Mouse (Mus musculus) lung, embryonic 14.5 days (tissue): ENCODE data around the gene Tdpoz5. TPM values are rescaled to one million over a fixed set of nuclear protein-coding genes. Genes with fewer than 3 reads are reported as not detected.
"Not testable (repeated sequence)": the region's sequence is repeated elsewhere in the genome, so short reads cannot be mapped to it uniquely, and the experiment has no call there.

Source experiments
- ATAC-seq: fragments of 200-750 bp; cut with Nextera tagmentation; 2 replicates; pipeline ENCODE4 v1.8.0; 2017; ENCODE audit warnings: mild to moderate bottlenecking, moderate TSS enrichment, moderate library complexity; ENCODE audit not compliant: insufficient read depth
- DNase-seq: peaks from one replicate; pipeline ENCODE4 v3.0.0-alpha.2; 2015
- H3K27ac ChIP-seq: fragments of 300-500 bp; sonication (generic); 2 replicates; pipeline ENCODE4 v1.5.1; 2014; ENCODE audit warnings: low read depth, mild to moderate bottlenecking, moderate library complexity
- H3K27me3 ChIP-seq: fragments of 300-500 bp; sonication (generic); 2 replicates; pipeline ENCODE4 v1.6.1; 2014; ENCODE audit warnings: low read length, control low read depth; ENCODE audit not compliant: insufficient read depth
- H3K36me3 ChIP-seq: fragments of 300-500 bp; sonication (generic); 2 replicates; pipeline ENCODE4 v1.6.1; 2014; ENCODE audit warnings: control low read depth; ENCODE audit not compliant: insufficient read depth
- H3K4me1 ChIP-seq: fragments of 300-500 bp; sonication (generic); 2 replicates; pipeline ENCODE4 v1.6.1; 2014; ENCODE audit warnings: antibody characterized with exemption, control low read depth; ENCODE audit not compliant: insufficient read depth
- H3K4me2 ChIP-seq: fragments of 300-500 bp; sonication (generic); 2 replicates; pipeline ENCODE4 v1.6.1; 2014; ENCODE audit warnings: mild to moderate bottlenecking
- H3K4me3 ChIP-seq: fragments of 300-500 bp; sonication (generic); 2 replicates; pipeline ENCODE4 v1.5.1; 2014; ENCODE audit warnings: low read depth, low read length
- H3K9ac ChIP-seq: fragments of 300-500 bp; sonication (generic); 2 replicates; pipeline ENCODE4 v1.6.1; 2014
- H3K9me3 ChIP-seq: fragments of 300-500 bp; sonication (generic); 2 replicates; pipeline ENCODE4 v1.6.1; 2016; ENCODE audit warnings: low read depth, low read length, control low read depth
- WGBS: fragments of 180-500 bp; shearing (Covaris S2); extraction: QIAGEN DNeasy Blood & Tissue Kit; methylation state at CpG from one replicate; pipeline ENCODE4 v1.1.7; 2014; 5-methylcytosine and 5-hydroxymethylcytosine counted together
- polyA plus RNA-seq: library from polyadenylated mRNA; unstranded; fragments of >200 nt; fragmentation: Nextera tagmentation; extraction: Ambion mirVana; gene quantifications from 2 replicates; pipeline ENCODE4 v1.2.1, GENCODE M21; 2014

The Tdpoz5 gene
- not detected in 2 replicates for polyA plus RNA-seq

DNA sequence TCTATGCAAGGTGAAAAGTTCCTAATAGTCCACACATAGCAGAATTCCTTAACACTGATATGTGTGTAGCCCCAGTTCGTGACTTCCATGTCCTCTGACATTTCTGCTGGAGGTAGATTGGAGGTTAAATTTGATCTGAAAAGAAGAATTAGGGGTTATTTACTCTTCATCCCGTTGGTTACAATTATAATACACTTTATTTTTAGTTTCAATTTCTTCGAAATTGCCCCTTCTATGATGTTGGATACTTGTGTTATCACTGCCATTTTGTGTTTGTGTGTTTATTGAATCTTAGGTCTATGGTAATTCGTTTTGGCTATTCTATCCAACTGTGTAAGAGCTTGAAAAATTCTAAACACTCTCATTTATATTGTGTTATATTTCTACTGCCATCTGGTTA lies at the start of gene Tdpoz5:
TSS of gene Tdpoz5 (minus strand) at position 101 of the 400 bp plus-strand sequence.
- 80% methylated on average over 2 of the region's 4 CpGs for WGBS
- not testable (repeated sequence) for H3K9me3 ChIP-seq, H3K27ac ChIP-seq, H3K36me3 ChIP-seq, ATAC-seq, H3K4me2 ChIP-seq, H3K9ac ChIP-seq, H3K27me3 ChIP-seq, H3K4me1 ChIP-seq, H3K4me3 ChIP-seq, DNase-seq

DNA sequence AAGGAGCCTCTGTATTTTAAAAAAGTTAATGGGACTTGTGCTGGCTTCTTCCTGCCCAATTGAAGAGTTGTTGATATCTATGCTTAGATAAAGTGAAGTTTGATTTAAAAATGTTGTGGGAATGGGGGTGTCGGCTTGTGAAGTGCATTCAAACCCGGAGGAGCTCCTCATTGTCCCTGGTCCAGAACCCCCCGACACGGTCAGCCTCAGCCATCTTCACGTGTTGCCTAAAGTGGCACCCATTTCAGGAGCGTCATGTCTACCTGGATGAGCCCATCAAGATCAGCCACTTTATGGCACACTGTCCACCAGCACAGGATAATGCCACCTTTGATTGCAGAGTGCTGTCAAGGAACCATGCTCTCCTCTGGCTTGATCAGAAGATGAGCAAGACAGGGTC lies 7.8 kb upstream of the Tdpoz5 start:
- not testable (repeated sequence) for H3K9me3 ChIP-seq, H3K4me1 ChIP-seq, H3K36me3 ChIP-seq, H3K4me2 ChIP-seq, ATAC-seq, H3K9ac ChIP-seq, H3K27ac ChIP-seq, DNase-seq, H3K27me3 ChIP-seq, H3K4me3 ChIP-seq
- WGBS: 84% methylated on average over 6 of the region's 6 CpGs

DNA sequence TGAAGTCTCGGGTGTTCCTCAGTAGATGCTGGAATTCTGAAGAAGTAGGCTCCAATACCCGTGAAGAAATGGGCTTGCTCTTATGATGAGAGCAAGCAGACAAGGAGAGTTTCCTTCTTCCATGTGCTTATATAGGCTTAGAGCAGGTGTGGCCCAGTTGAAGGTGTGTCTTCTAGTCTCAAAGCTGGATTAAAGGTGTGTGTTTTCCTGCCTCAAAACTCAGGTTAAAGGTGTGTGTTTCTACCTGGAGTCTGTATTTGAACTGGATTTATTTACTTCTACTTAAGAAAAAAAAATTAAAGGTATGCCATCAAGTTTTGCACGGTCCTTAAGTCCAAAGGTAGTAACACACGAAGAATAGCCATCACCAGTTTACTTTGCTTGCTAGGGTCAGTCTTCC lies 17.7 kb downstream of the Tdpoz5 start, which contains the start of gene Gm9117:
TSS of gene Gm9117 (minus strand) at position 101 of the 400 bp plus-strand sequence.
- not testable (repeated sequence) for H3K36me3 ChIP-seq, H3K27me3 ChIP-seq, H3K4me2 ChIP-seq, H3K4me1 ChIP-seq, DNase-seq, H3K4me3 ChIP-seq, H3K9ac ChIP-seq, H3K27ac ChIP-seq, H3K9me3 ChIP-seq, ATAC-seq
- WGBS: 85% methylated on average over 3 of the region's 4 CpGs

DNA sequence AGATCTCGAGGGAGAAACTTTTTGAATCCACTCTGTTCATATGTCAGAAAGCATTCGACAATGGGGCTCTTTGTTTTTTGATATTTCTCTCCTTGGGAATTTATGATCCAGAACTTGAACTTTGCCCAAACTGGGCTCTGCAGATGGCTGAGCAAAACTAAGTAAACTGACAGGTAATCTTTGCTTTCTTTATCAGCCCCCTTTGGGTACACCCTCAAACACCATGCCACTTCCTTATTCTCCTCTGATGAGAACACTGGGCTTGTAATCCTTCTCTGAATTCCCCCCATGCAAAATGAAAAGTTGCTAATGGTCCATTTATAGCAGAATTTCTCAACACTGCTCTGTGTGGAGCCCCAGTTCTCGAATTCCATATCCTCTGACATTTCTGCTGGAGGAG lies 22.7 kb downstream of the Tdpoz5 start:
- no CpG with 5 or more reads among the region's 3 CpGs for WGBS
- not testable (repeated sequence) for DNase-seq, H3K4me2 ChIP-seq, ATAC-seq, H3K4me3 ChIP-seq, H3K27ac ChIP-seq, H3K9ac ChIP-seq, H3K9me3 ChIP-seq, H3K27me3 ChIP-seq, H3K36me3 ChIP-seq, H3K4me1 ChIP-seq

Other genes with a start within 250 kb of the Tdpoz5 start
- gene Gm5773, start 188.3 kb downstream of the Tdpoz5 start, polyA plus RNA-seq: not detected in 2 replicates
- not detected in 2 replicates for gene Tdpoz4, start 164.9 kb downstream of the Tdpoz5 start, polyA plus RNA-seq
- gene Tdpoz3, start 135.3 kb downstream of the Tdpoz5 start, polyA plus RNA-seq: not detected in 2 replicates
- gene Gm9117, start 17.8 kb downstream of the Tdpoz5 start, polyA plus RNA-seq: not detected in 2 replicates
- not detected in 2 replicates for gene Gm9125, start 93.6 kb upstream of the Tdpoz5 start, polyA plus RNA-seq
- gene Gm10697, start 111.3 kb upstream of the Tdpoz5 start, polyA plus RNA-seq: not detected in 2 replicates
- not detected in 2 replicates for gene Gm10696, start 216.9 kb upstream of the Tdpoz5 start, polyA plus RNA-seq
- gene Gm5286, start 235.4 kb upstream of the Tdpoz5 start, polyA plus RNA-seq: not detected in 2 replicates